Mouse (Mus musculus) mesoderm, embryonic 11.5 days (tissue): ENCODE measurements at regions not wholly inside any gene's neighbourhood (a gene's known extent, or its start where the extent isn't known, plus 50 kb on each side); places are given as distances from the start of the nearest gene placed in this dataset.

Experiments used
- DNase-seq: peaks from one replicate; pipeline ENCODE4 v3.0.0-alpha.2; 2012; ENCODE audit warnings: low read depth, low spot score

- no peak for DNase-seq
These were observed 169.2 kb upstream of the Map3k1 start for GRCm38 (mm10) chr13:111977769-111978674.

GRCm38 (mm10) chr13:111978675-111979020 lies 169.9 kb upstream of the Map3k1 start:
- DNase-seq: no peak

DNA sequence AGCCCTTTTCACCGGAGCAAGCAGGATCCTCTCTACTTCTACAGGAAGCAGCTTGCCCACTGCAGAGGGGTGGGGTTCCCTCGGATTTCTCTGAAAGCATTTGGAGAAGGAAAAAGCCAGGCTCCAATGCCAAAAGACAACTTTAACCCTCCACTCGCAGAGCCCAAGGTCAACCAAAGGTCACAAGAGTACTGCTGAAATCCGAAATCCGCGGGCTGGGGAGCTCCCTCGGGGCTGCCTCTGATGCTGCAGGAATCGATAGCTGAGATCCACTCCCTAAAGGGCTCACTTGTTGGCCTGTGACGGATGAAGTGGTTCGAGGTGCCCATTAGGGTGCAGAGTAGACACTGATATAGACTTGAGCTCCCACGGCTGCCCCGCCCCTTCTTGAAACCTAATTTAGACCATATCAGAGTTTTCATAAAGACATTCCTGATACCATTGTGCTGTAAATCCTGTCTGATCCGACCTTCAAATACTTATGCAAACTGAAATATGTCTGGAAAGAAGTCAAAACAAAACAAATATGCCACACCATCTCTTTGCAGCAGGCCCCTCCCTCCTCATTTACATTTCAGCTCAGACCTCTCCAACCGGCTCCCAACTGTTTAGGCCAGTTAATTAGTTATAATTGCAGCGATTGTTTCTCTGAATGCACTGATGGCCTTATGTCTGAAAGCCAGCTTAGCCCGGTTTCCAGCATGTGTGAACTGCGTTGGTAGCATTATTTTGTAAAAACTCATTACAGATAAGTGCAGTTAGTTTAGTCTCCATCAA lies 170.8 kb upstream of the Map3k1 start:
- DNase-seq: no peak

GRCm38 (mm10) chr13:111980205-111980595 lies 171.4 kb upstream of the Map3k1 start:
- no peak for DNase-seq

DNA sequence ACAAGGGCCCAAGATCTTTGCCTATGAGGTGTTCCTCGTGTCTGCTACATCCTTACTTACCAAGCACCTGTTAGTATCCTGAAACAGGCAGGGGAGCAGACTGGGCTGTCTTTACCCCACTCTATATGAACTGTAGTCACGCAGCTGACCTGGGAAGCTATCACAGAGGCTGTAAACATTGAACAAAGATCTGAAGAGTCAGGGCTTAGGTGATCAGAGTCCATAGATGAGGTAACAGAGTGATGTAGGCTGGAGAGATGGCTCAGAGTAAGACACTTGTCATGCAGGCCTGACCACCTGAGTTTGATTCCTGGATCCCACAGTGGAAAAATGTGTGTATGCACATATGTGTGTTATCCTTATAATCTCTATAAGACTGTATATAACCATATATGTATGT lies 172.3 kb upstream of the Map3k1 start:
- DNase-seq: no peak

DNA sequence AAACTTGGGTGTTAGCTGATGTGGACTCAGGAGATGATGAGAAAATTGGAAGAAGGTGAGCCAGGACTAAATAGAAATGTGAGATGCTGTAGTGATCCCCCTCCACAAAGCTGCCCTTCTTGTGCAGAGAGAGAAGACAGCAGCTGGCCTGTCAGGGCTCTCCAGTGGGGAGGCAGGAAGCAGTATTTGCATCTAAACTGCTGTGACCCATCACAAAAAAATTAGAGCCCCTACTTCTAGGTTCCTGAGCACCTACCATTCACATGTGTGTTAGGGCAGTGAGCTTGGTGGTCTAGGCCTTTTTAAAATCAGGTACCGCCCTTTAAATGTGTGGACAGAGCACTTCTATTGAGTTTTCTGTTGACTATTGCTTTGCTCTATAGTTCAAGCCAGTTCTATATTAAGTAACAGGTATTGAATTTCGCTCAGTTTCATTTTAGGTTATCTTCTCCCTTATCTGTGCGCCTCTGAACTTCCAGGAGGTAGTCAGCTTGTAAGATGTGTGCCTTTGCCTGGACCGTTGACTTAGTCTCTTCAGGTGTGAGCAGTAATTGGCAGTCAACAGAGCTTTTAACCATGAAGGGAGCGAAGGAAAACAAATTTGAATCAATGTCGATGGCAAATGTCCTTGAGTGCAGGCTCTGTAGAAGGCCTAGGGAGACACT lies 174.1 kb upstream of the Map3k1 start:
- no peak for DNase-seq

DNA sequence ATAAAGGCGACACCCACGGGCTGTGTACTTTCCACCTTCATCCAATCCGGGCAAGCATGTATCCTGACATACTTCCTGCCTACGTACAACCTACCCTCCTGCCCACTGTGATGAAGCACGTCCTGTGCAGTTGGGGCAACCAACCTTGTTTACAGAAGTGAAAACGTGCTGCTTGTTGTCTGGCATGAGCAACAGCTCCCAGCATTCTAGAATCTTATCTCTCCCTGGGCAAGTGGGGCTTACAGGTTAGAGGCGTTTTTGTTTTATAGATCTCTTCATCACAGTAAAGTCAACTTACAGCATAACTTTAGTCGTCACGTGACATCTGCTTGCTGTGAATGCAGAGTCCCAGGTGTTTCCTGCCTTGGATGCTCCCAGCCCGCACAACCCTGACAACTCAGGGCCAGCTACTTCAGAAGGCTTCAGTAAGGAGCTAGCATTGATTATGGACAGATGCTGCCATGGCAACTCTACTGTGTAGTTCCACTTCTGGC lies 175.3 kb upstream of the Map3k1 start:
- DNase-seq: no peak

DNA sequence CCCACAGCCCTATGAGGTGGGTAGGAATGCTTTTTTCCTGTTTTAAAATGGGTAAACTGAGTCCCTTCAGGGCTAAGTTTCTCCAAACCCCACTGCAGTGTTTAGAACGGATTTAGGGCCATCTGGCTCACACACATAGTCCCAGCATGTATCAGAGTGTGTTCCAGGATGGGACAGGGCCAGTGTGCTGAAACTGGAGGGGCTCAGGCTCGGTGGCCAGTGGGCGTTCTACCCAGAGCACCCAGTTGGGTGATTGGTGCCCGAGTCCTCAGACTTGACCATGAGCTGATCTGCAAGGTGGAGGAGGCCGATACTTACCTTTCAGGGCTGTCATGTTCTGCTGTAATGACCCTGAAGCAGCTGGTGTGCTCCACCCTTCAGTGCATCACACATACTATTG lies 176.6 kb upstream of the Map3k1 start:
- no peak for DNase-seq

- no peak for DNase-seq
These were observed 177.9 kb upstream of the Map3k1 start for GRCm38 (mm10) chr13:111986681-111987080.

DNA sequence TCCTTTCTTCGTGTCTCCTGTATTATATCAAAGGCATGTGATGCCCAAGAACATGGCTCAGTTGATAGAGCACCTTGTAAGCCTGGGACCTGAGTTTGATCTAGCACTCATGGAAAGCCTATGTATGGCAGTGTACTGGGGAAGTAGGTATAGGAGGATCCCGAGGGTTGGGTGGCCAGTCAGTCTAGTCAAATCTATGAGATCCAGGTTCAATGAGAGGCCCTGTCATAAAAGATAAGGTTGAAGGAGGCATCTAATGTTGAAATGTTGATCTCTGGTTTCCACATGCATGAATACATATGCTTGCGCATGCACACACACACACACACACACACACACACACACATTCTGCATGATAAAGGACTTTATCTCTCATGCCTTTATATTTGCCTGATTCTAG lies 178.6 kb upstream of the Map3k1 start:
- DNase-seq: no peak

DNA sequence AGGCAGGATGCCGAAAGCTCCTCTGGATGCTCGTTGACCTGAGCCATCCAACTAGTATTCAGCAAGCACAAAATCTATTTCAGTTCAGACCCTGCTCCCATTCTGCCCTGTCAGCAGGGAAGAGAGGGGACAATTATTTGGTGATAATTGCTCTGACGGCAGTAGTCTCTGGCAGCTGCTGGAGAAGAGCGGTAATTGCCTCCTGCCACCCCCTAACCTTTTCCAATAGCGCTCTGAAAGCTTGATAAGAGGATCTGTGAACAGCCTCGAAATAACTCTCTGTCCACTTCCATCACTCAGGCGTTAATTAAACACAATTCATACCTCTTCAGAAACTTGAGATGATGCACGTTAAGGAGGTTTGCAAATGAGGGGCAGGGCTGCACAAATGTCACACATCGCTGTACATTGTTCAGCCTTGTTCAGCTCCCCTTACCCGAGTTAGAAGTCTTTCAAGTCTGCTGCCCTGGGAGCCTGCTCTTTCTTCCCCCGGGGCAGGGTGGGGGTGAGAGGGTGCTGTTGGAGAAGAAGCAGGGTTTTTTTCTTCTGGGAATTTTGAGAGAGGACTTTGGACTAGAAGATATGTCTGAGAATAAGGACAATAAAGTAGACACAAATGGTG lies 182.2 kb upstream of the Map3k1 start:
- DNase-seq: no peak

GRCm38 (mm10) chr13:111992075-111992847 lies 183.5 kb upstream of the Map3k1 start:
- no peak for DNase-seq

- no peak for DNase-seq
These were observed 186.2 kb upstream of the Map3k1 start for GRCm38 (mm10) chr13:111994862-111995490.

- DNase-seq: no peak
These were observed 186.9 kb upstream of the Map3k1 start for GRCm38 (mm10) chr13:111995716-111996115.

DNA sequence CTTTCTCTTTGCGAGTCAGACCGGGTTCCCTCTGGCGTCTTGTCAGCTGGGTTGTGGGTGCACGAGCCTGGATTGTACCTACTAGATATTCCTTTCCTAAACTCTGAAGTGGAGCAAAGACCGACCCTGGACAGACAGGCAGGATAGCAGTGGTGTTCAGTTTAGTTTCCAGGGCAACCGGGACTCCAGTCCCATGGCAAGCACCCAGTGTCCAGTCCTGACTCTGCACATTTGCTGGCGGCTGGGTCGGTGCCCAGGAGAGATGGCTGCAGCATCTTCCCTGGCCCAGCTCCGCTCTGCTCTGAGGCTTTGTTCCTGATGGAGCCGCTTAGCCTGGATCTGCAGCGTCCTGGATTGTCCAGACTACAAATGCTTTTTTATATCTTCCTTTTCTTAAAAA lies 188.1 kb upstream of the Map3k1 start:
- no peak for DNase-seq

GRCm38 (mm10) chr13:111997980-111998945 lies 189.5 kb upstream of the Map3k1 start:
- DNase-seq: no peak

- DNase-seq: no peak
These were observed 191.0 kb upstream of the Map3k1 start for GRCm38 (mm10) chr13:111999647-112000292.

GRCm38 (mm10) chr13:112000293-112000665 lies 191.5 kb upstream of the Map3k1 start:
- DNase-seq: no peak

- DNase-seq: no peak
These were observed 191.9 kb upstream of the Map3k1 start for GRCm38 (mm10) chr13:112000696-112001095.
